Mouse (Mus musculus) hindbrain, embryonic 12.5 days (tissue): ENCODE results near the gene Hebp1. TPM values are rescaled to one million over a fixed set of nuclear protein-coding genes. Genes with fewer than 3 reads are reported as not detected.

Source experiments
- ATAC-seq: fragments of 200-750 bp; cut with Nextera tagmentation; 2 replicates; pipeline ENCODE4 v1.8.0; 2017; ENCODE audit warnings: moderate TSS enrichment; ENCODE audit not compliant: low FRiP score
- H3K27ac ChIP-seq: fragments of 300-500 bp; sonication (generic); 2 replicates; pipeline ENCODE4 v1.5.1; 2016; ENCODE audit warnings: mild to moderate bottlenecking
- H3K27me3 ChIP-seq: fragments of 300-500 bp; sonication (generic); 2 replicates; pipeline ENCODE4 v1.6.1; 2016; ENCODE audit warnings: mild to moderate bottlenecking
- H3K36me3 ChIP-seq: fragments of 300-500 bp; sonication (generic); 2 replicates; pipeline ENCODE4 v1.6.1; 2016; ENCODE audit warnings: mild to moderate bottlenecking
- H3K4me1 ChIP-seq: fragments of 300-500 bp; sonication (generic); 2 replicates; pipeline ENCODE4 v1.6.1; 2016
- H3K4me2 ChIP-seq: fragments of 300-500 bp; sonication (generic); replicated peaks from 2 replicates; pipeline ENCODE4 v1.6.1; 2016; ENCODE audit warnings: mild to moderate bottlenecking
- H3K4me3 ChIP-seq: fragments of 300-500 bp; sonication (generic); 2 replicates; pipeline ENCODE4 v1.5.1; 2016; ENCODE audit warnings: mild to moderate bottlenecking
- H3K9ac ChIP-seq: fragments of 300-500 bp; sonication (generic); 2 replicates; pipeline ENCODE4 v1.6.1; 2016; ENCODE audit warnings: mild to moderate bottlenecking, moderate library complexity
- H3K9me3 ChIP-seq: fragments of 300-500 bp; sonication (generic); replicated peaks from 2 replicates; pipeline ENCODE4 v1.6.1; 2016; ENCODE audit warnings: mild to moderate bottlenecking
- WGBS: fragments of 180-500 bp; shearing (Covaris S2); methylation state at CpG from one replicate; pipeline ENCODE4 v1.1.7; 2016; 5-methylcytosine and 5-hydroxymethylcytosine counted together
- polyA plus RNA-seq: library from polyadenylated mRNA; unstranded; fragments of >200 nt; fragmentation: Nextera tagmentation; extraction: Ambion mirVana; gene quantifications from 2 replicates; pipeline ENCODE4 v1.2.1, GENCODE M21; 2016

Hebp1 gene
- polyA plus RNA-seq, 1 experiment from 2014 or later = 6.2 TPM

DNA sequence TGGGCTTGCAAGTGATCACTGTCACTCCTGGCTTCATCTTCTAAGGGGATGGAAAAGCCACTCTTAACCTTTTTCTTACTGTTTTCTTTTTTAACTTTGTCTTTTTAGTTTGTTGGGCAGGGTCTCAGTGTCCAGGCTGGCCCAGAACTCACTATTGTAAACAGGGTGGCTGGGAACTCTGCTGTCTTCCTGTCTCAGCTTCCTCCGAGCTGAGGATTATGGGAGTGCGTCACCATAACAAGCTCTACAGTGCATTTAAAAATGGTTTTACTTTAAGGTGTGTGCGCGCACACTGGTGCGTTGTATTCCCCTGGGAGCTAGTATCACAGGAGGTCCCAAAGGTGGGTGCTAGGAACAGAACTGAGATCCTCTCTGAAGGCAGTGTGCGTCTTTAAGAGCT, 29.4 kb downstream of the Hebp1 start:
- H3K9me3 ChIP-seq = 0 out of 2 replicates have a peak, but pooled peaks cover 3% of the 10 kb centered on the region
- WGBS = 80% methylated on average over 6 of the region's 6 CpGs
- H3K36me3 ChIP-seq = no peaks in the 10 kb centered on the region
- peak overlapping the region; percentile 67 for H3K9ac ChIP-seq
- H3K27ac ChIP-seq = no peak overlapping the region
- H3K4me2 ChIP-seq = peak overlapping the region; percentile 89
- peaks cover 8% of the 10 kb centered on the region for H3K4me1 ChIP-seq
- H3K27me3 ChIP-seq = peaks cover 5% of the 10 kb centered on the region; the same call in 1 of the 2 replicates
- no peak for ATAC-seq
- H3K4me3 ChIP-seq = peak overlapping the region; percentile 46

DNA sequence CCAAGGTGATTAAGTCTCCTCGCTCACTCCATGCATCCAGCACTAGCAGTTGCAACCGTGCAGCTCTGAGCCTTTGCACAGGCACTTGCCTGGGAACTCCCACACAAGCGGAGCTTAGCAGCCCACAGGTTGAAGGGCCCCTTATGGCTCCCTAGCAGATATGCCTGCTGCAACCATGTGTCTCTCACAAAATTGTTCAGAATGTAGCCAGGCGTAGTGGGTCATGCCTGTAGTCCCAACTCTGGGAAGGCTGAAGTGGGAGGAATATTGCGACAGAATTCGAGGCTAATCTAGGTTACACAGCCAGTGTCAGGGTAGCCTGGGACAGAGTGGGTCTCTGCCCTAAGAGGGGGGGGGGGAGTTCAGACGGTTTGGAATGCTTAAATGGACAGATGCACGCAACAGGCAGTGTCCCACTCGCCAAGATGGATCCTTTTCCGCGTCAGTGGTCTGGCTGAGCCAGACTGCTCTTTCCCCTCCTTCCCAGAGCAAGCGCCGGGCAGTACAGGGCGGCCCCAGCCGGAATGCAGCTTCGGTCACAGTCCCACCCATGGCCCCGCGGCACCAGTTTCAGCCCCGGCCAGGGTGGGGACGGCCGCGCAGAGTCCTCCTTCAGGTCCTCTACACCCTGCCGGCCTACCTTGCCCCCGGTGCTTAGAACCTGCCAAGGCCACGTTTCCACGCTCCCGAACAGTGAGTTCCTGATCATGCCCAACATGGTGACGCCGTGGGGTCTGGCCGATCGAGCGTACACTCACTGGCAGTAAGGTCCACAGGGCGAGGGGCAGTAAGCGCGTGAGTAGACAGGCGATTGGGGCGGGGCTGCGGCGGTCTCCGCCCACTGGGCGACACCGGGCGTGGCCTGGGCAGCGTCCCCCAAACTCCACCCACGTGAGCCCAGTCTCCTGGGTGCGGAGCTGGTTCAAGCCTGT, 30.2 kb downstream of the Hebp1 start:
- Histone ChIP-seq H3K9ac (peak overlapping the region; percentile 67), H3K36me3 (no peaks in the 10 kb centered on the region), H3K4me2 (peak overlapping the region; percentile 89), H3K27me3 (peaks cover 5% of the 10 kb centered on the region; the same call in 1 of the 2 replicates), H3K9me3 (no peaks in the 10 kb centered on the region), H3K4me1 (peaks cover 8% of the 10 kb centered on the region), H3K27ac (no peak overlapping the region), H3K4me3 (peak overlapping the region; percentile 46)
- WGBS = 4% methylated on average over 46 of the region's 46 CpGs
- ATAC-seq = peak; percentile 89

DNA sequence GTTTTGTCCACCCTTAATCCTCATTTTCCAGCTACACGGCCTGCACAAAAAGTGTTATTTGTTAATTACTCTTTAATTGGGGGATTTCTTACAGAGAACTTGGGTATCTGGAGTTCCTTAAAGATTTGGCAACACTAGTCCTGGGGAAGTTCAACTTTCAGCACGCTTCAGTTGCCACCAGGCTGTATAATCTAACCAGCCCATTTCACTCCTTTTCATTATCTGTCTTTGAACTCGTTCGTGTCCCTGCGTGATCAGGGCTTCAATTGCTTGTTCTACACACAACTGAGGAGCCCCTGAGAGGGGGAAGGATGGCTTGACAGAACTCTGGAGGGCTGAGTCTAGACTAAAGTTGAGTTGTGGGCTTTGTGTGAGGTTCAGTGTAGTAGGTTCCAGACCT, 31.1 kb downstream of the Hebp1 start:
- no peak for ATAC-seq
- no peak overlapping the region for H3K4me3 ChIP-seq
- H3K4me1 ChIP-seq = peaks cover 8% of the 10 kb centered on the region
- no peak overlapping the region for H3K4me2 ChIP-seq
- H3K27me3 ChIP-seq = peaks cover 5% of the 10 kb centered on the region; the same call in 1 of the 2 replicates
- WGBS = 65% methylated on average over 5 of the region's 5 CpGs
- H3K27ac ChIP-seq = no peak overlapping the region
- no peak overlapping the region for H3K9ac ChIP-seq
- H3K9me3 ChIP-seq = no peaks in the 10 kb centered on the region
- H3K36me3 ChIP-seq = no peaks in the 10 kb centered on the region

DNA sequence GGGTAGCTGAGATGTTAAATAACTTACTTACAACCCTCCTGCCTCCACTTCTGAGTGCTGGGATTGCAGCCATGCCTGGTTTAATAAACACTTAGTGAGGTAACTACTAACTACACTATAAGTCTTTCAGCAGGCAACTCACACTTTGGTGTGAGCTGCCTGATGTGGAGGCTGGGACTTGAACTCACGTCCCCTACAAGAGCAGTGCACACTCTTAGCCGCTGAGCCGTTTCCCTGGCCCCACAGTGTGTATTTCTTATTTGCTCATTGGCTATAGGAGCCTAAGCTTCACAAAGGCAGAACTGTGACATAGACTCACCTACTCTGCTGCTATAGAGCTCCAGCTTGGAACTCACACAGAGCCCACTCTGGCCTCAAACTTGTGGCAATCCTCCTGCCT, 31.6 kb downstream of the Hebp1 start:
- Histone ChIP-seq H3K4me1 (peaks cover 8% of the 10 kb centered on the region), H3K4me3 (no peak overlapping the region), H3K9ac (no peak overlapping the region), H3K27me3 (peaks cover 5% of the 10 kb centered on the region; the same call in 1 of the 2 replicates), H3K27ac (no peak overlapping the region), H3K4me2 (no peak overlapping the region), H3K9me3 (no peaks in the 10 kb centered on the region), H3K36me3 (no peaks in the 10 kb centered on the region)
- 97% methylated on average over 3 of the region's 3 CpGs for WGBS
- ATAC-seq = no peak

DNA sequence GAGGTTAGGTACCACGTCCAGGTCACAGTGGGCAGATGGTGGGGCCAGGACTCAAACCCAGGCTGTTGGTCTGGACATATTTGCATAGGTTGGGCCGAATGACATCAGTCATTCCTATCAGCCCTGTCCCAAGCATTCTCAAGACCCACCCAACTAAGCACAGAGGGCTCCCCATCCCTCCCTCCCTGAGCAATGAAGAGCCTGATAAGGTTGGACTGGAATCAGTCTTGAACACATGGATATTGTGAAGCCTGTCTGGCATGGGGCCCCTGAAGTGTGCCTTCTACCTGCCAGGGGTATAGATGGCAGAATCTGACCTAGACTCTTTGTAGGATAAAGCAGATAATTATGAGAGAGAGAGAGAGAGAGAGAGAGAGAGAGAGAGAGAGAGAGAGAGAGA, 32.1 kb downstream of the Hebp1 start:
- ATAC-seq = no peak
- H3K4me3 ChIP-seq = no peak overlapping the region
- WGBS = 85% methylated on average over 2 of the region's 2 CpGs
- no peak overlapping the region for H3K27ac ChIP-seq
- peaks cover 5% of the 10 kb centered on the region; the same call in 1 of the 2 replicates for H3K27me3 ChIP-seq
- no peak overlapping the region for H3K4me2 ChIP-seq
- H3K9ac ChIP-seq = no peak overlapping the region
- H3K4me1 ChIP-seq = peaks cover 8% of the 10 kb centered on the region
- no peaks in the 10 kb centered on the region for H3K36me3 ChIP-seq
- H3K9me3 ChIP-seq = no peaks in the 10 kb centered on the region

DNA sequence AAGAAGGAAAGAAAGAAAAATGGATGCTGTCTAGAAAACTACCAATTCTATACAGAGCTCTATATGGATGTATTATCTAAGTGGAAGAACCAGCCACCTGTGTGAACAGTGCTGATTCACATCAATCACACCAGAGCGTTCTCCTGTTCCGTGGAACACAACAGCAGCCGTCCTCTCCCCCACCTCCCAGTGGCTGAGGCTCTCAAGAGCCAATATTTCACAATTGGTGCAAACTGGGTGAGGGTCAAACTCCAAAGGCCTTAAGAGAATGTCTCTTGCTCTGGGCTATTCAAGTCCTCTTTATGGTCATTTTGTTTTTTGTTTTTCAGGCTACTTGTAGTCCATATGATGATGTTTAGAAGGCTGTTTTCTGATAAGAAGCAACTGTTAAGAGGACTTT, 32.6 kb downstream of the Hebp1 start:
- 77% methylated on average over 3 of the region's 3 CpGs for WGBS
- H3K4me2 ChIP-seq = no peak overlapping the region

DNA sequence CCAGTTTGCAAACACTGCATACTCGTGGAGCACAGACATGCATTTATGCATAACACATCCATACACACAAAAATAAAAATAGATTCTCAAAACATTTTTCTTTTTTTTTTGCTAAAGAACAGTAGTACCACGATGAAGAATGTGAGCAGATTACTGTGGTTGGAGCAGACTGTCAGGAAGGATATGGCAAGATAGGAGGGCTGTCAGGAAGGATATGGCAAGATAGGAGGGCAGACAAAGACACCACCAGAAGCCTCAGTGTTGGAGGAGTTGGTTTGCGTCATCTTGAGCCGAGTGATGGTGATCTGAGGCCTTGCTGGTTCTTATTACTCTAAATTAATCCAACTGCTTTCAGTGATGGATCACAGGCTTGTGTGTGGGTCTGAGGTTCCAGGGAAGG, 35.0 kb downstream of the Hebp1 start:
- WGBS = 79% methylated on average over 4 of the region's 4 CpGs
- ATAC-seq = no peak
- no peaks in the 10 kb centered on the region for H3K36me3 ChIP-seq
- peaks cover 2% of the 10 kb centered on the region; the same call in 1 of the 2 replicates for H3K4me1 ChIP-seq
- no peak overlapping the region for H3K27ac ChIP-seq
- no peaks in the 10 kb centered on the region for H3K9me3 ChIP-seq
- H3K9ac ChIP-seq = no peak overlapping the region
- H3K4me3 ChIP-seq = no peak overlapping the region
- peaks cover 5% of the 10 kb centered on the region; the same call in 1 of the 2 replicates for H3K27me3 ChIP-seq
- no peak overlapping the region for H3K4me2 ChIP-seq

More for the DNA sequence above, 32.6 kb downstream of the Hebp1 start:
- Histone ChIP-seq H3K36me3 (no peaks in the 10 kb centered on the region), H3K4me3 (no peak overlapping the region), H3K9me3 (no peaks in the 10 kb centered on the region), H3K9ac (no peak overlapping the region), H3K4me1 (peaks cover 8% of the 10 kb centered on the region), H3K27ac (no peak overlapping the region), H3K27me3 (peaks cover 5% of the 10 kb centered on the region; the same call in 1 of the 2 replicates)
- ATAC-seq = no peak

DNA sequence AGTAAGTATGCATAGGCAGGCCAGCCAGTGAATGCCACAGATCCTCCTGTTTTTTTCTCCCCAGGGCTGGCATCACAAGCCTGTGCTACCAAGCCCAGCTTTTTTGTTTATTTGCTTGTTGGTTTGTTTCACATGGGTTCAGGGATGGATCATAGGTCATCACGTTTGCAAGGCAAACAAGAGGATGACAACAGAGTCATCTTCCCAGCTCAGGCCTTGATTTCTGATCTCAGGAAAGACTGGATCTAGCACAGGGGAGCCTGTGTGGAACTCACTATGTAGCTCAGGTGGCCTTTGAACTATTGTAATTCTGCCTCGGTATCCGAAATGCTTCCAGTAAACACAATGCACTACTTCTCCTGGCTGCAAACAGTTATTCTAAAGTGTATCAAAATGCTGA, 35.5 kb downstream of the Hebp1 start:
- Histone ChIP-seq H3K4me3 (no peak overlapping the region), H3K9me3 (no peaks in the 10 kb centered on the region), H3K4me1 (no peaks in the 10 kb centered on the region; the same call in 1 of the 2 replicates), H3K27me3 (peaks cover 2% of the 10 kb centered on the region; the same call in 1 of the 2 replicates), H3K36me3 (no peaks in the 10 kb centered on the region), H3K27ac (no peak overlapping the region), H3K4me2 (no peak overlapping the region), H3K9ac (no peak overlapping the region)
- ATAC-seq = no peak
- 84% methylated on average over 3 of the region's 3 CpGs for WGBS

DNA sequence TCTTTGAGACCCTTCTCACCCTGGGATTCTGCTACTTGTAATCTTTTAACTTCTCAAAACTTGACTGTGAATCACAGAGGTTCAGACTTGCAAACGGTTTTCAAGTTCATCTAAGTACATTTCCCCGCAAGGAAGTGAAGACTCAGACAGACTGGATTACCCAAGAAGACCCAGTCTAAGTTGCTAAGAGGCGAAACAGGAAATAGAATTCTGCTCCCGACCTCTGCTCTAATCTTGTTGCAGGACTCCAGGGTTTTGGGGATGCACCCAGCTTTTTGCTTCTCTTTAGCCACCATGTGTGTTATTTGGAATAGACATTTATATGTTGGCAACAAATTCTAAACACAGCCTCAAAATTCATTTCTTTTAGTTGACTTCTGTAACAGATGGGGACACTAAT, 36.5 kb downstream of the Hebp1 start:
- Histone ChIP-seq H3K27me3 (no peaks in the 10 kb centered on the region), H3K4me1 (no peaks in the 10 kb centered on the region), H3K27ac (no peak overlapping the region), H3K4me3 (no peak overlapping the region), H3K36me3 (no peaks in the 10 kb centered on the region), H3K9ac (no peak overlapping the region), H3K4me2 (no peak overlapping the region), H3K9me3 (no peaks in the 10 kb centered on the region)
- ATAC-seq = no peak
- 80% methylated on average over 4 of the region's 4 CpGs for WGBS

DNA sequence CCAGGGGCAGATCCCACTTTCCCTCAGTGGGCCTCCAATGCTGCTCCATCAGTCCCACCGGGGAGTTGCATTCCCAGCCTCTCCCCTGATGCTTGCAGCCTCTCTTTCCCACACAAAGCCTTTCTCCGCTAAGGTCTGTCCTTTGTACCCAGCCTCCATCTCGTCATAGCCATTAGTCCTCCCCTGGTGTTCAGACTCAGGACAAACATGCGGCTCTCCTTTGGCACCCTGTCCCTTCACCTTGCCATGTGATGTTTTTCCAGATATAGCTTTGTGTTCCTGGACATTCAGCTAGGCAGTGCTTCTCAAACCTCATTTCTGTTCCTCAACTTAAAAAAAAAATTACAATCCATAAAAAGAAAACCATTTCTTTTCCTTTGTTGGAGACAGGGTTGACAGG, 39.3 kb downstream of the Hebp1 start:
- Histone ChIP-seq H3K27ac (no peak overlapping the region), H3K4me1 (no peaks in the 10 kb centered on the region), H3K4me2 (no peak overlapping the region), H3K4me3 (no peak overlapping the region), H3K9ac (no peak overlapping the region), H3K27me3 (no peaks in the 10 kb centered on the region), H3K36me3 (no peaks in the 10 kb centered on the region), H3K9me3 (no peaks in the 10 kb centered on the region)
- no peak for ATAC-seq
- 30% methylated on average over 4 of the region's 4 CpGs for WGBS

DNA sequence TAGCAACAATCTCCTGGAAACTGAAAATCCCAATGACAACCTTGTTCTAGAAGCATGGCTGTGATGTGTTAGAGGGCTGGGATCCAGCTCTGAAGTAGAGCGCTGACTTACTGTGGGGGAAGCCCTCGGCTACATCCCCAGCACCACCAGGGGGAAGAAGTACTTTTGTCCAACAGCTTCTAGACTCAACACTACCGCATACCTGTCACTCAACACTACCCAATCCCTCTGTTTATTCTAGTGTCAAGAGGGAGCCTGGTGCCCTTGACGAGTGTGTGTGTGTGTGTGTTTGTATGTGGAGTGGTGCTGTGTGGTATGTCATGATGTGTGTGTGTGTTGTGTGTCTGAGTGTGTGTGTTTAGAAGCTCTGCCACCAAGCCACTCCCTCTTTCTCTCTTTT, 40.3 kb downstream of the Hebp1 start:
- H3K36me3 ChIP-seq = no peaks in the 10 kb centered on the region
- no peak overlapping the region for H3K4me3 ChIP-seq
- WGBS = 67% methylated on average over 4 of the region's 4 CpGs
- no peak overlapping the region for H3K9ac ChIP-seq
- ATAC-seq = no peak
- no peaks in the 10 kb centered on the region for H3K27me3 ChIP-seq
- H3K27ac ChIP-seq = no peak overlapping the region
- no peaks in the 10 kb centered on the region for H3K9me3 ChIP-seq
- H3K4me1 ChIP-seq = no peaks in the 10 kb centered on the region
- no peak overlapping the region for H3K4me2 ChIP-seq

DNA sequence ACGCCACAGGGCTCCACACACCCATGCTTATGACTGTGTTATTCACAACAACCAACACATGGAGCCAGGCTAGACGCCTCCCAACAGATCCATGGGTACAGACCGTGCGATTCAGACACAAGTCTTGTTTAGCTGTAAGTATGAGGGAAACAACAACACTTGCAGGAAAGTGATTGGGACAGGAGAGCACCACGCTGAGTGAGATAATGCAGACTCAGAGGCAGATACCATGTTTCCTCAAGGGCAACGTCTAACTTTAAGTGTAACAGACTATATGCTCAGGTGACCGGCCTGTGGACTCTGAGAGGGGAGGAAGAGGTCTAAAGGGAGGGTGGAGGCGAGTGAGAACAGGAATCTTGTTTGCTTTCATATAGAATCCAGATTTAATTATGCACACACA, 41.2 kb downstream of the Hebp1 start:
- H3K9me3 ChIP-seq = no peaks in the 10 kb centered on the region
- H3K4me3 ChIP-seq = no peak overlapping the region
- H3K4me1 ChIP-seq = no peaks in the 10 kb centered on the region
- ATAC-seq = no peak
- no peak overlapping the region for H3K27ac ChIP-seq
- no peaks in the 10 kb centered on the region for H3K27me3 ChIP-seq
- H3K4me2 ChIP-seq = no peak overlapping the region
- no peaks in the 10 kb centered on the region for H3K36me3 ChIP-seq
- 87% methylated on average over 8 of the region's 8 CpGs for WGBS
- no peak overlapping the region for H3K9ac ChIP-seq

DNA sequence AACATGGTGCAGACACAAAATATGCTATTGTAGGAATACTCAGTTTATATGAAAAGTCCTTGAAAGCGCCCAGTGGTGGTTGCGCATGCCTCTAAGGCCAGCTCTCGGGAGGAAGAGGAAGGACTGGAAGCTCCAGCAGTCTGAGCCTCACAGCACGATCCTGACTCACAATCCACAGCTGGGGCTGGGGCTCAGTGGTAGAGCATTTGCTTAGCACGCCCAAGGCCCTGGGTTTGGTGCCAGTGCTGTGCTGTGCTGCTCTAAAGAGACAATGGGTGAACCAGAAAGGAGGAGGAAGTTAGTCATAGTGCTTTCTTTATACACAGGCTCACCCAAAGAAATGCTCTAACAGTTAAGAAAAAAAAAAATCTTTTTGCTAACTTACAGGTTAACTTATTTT, 44.1 kb downstream of the Hebp1 start:
- Histone ChIP-seq H3K4me3 (no peak overlapping the region), H3K4me1 (no peaks in the 10 kb centered on the region), H3K9me3 (no peaks in the 10 kb centered on the region), H3K36me3 (no peaks in the 10 kb centered on the region), H3K27ac (no peak overlapping the region), H3K27me3 (no peaks in the 10 kb centered on the region), H3K9ac (no peak overlapping the region), H3K4me2 (no peak overlapping the region)
- no peak for ATAC-seq
- 88% methylated on average over 5 of the region's 5 CpGs for WGBS
